Mouse (Mus musculus) embryo, embryonic 9.5 days (tissue): ENCODE measurements around the gene Col5a2.
"Not testable (repeated sequence)": the region's sequence is repeated elsewhere in the genome, so short reads cannot be mapped to it uniquely, and the experiment has no call there.

Source experiments
- DNase-seq: peaks from one replicate; pipeline ENCODE4 v3.0.0-alpha.2; 2017; ENCODE audit errors: extremely low spot score

Gene Col5a2

DNA sequence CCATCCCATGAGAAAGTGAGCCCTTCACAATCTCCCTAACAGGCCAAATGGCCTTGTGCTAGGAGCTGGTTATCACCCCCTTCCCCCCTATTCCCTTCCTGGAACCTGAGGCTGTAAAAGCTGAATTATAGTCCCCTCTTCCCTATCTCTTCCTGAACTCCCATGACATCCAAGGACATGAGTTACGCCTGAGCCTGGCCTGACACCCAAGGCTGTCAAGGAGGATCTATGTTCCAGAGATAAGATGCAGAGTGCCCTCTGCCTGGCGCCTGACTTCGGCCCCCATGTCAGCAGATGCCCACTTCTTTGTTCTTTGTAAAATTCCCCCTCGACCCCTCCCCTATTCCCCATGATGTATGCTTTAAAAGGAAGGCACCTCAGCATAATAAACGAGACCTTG, 73.9 kb downstream of the Col5a2 start:
- DNase-seq: not testable (repeated sequence)

DNA sequence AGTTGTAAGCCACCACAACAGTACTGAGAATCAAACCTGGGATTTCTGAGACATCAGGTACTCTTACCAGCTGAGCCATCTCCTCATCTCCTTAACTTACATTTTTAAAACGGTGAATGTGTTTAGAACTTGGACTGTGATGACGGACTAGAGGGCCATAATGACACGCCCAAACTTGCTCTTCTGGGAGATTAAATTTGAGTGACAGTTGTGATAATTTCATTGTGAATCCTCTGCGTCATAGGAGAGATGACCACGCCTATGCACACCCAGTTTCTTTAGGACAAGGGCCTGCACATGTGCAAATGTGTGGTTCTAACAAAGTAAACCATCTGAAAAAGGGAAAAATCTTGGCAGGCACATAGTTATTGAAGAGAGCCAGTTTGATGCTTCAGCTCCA, 79.2 kb downstream of the Col5a2 start:
- DNase-seq: no peak

DNA sequence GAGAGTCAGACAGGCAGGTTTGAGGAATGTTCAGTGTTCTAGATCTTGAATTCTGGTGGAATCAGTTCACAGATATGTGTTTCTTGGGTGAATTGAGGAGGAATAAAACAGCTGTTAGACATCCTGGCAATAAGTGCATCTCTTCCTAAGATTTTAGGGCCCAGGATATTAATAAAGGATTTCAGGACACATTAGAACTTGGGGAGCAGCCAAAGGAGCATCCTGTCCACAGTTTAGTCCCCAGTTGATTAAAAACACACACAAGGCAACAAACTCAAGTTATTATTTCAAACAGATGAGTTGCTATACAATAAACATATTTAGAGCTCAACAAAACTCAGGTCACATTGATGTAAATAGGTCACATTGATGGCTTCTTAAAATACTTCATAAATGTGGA, 82.5 kb downstream of the Col5a2 start:
- DNase-seq: no peak

DNA sequence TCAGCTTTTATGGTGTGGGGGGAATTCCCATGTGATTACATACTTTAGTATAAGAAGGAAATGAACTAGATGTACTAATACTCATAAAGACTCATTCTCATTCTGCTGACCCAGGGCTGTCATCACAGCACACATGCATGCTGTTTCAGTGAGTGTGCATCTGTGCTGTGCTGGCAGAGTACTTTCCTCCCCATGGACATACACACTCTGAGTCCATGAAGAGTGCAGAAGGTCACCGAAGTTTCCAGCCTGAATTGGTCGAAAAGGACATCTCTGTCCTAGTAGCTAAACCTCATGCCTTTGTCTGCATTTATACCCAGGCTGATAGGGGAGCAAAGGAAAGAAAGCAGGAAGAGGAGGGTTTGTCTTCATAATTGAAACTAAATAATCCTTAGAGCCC, 83.2 kb downstream of the Col5a2 start:
- no peak for DNase-seq

DNA sequence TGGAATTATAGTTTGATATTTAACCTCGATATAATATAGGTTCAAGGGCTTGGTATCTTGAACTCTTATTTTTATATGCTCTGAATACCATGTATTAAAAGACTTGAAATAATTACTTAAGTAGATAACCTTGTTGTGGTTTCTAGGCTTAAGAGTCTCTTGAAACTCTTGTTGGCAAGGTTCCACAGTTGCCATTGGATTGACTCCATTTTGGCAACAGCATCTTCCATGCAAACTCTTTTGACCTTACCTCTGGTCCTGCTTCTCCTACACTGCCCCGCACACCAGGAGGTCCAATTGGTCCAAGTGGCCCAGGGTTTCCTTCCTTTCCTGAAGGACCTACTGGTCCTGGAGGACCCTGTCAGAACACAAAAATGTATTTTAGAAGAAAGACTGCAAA, 121.2 kb downstream of the Col5a2 start:
- DNase-seq: no peak

DNA sequence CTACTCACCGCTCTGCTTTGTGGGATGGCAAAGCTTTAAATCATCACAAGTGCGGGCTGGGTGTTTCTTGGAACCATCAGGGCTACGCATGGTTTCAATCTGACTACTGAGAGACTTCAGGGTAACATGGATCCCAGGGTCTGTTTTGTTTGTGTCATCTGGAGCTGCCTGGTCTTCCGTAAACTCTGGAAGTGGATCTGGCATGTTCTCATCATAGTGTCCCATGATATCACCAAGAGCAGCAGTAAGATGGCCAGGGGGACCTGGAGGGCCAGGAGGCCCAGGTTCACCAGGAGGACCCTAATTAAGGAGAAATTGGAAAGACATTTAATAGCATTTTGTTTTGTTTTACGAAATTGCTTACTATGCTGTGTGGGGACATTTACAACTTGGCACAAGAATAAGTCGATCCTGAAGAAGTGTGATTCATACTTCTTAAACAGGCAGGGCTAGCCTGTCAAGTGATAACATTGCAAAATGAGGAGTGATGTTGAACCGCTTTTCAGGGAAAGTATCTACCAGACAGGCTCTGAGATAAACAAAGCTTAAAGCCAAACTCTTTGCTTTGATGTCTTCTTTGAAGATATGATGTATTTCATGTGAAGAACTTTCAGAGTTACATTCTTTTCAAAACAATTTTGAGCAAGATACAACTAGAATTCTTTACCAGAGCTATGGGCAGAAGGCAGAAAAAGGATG, 122.9 kb downstream of the Col5a2 start:
- peak; percentile 3 for DNase-seq

DNA sequence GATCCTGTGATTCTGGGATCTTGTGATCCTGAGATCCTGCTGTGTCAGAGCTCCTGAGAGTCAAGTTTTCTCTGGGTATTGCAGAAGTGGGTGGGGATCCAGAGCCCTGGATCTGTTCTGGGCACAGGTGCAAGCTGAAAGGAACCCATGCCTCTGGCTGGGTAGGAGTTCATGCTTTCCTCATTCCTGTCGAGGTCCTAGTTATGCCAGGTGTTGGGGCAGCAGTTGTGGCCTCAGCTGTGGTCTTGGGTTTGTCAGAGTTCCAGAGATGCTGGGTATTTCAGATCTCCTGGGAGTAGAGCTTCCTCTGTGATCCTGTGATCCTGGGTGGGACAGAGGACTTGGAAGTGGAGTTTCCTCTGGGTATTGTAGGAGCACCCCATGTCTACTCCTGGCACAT, 137.7 kb downstream of the Col5a2 start:
- no peak for DNase-seq

DNA sequence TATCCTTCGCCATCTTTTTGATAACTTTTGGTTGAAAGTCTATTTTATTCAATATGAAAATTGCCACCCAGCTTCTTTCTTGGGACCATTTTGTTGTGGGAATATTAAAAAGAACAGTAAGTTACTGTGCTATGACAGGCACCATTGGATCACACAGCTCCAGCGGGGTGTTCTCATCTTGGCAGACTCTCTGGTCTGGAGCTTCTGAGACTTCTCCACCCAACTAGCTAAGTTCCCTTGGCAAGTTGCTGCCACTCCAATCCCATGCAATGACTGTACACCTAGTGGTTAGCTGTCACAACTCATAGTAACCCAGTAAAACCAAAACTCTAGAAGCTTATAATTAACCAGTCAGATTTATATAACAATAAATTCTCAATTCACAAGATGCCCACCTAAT, 139.8 kb downstream of the Col5a2 start:
- DNase-seq: no peak

DNA sequence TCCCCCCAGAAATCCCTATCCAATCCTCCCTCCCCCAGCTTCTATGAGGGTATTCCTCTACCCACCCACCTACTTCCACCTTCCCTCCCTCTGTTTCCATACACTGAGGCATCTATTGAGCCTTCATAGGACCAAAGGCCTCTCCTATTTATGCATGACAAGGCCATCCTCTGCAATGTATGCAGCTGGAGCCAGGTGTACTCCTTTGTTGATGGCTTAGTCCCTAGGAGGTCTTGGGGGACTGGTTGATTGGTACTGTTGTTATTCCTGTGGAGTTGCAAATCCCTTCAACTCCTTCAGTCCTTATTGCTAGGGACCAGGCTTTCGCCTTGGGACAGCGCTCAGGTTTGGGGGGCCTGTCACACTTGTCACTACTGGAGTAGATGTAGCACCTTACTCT, 143.4 kb downstream of the Col5a2 start:
- no peak for DNase-seq

DNA sequence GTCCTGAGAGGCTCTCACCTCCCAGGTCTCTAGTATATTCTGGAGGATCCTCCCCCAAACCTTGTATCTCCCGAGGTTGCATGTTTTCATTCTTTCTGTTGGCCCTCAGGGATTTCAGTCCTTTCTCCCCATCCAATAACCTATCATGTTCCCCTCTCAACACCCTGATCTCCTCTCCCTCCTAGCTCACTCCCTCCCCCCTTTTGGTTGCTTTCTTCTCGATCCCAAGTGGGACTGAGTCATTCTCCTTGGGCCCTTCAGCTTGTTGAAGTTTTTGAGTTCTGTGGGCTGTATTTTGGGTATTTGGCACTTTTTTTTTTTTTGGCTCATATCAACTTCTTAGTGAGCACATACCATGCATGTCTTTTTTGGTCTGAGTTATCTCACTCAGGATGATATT, 143.9 kb downstream of the Col5a2 start:
- DNase-seq: no peak

DNA sequence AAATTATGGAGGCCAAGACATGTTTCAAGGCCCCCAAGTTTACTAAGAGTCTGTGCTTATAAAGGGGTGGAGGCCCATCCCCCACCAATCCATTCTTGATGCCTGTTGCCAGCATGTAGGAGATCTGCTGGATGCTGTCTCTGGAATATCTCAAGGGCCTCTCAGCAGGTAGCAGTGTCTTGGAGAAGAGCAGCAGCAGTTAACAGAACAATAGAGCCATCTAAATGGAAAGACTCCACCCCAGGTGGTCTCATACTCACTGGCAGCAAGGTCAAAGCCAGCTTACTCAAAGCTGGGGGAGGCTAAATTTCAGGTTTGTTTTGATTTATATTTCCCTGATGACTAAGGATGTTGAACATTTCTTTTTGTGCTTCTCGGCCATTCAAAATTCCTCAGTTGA, 145.1 kb downstream of the Col5a2 start:
- no peak for DNase-seq

DNA sequence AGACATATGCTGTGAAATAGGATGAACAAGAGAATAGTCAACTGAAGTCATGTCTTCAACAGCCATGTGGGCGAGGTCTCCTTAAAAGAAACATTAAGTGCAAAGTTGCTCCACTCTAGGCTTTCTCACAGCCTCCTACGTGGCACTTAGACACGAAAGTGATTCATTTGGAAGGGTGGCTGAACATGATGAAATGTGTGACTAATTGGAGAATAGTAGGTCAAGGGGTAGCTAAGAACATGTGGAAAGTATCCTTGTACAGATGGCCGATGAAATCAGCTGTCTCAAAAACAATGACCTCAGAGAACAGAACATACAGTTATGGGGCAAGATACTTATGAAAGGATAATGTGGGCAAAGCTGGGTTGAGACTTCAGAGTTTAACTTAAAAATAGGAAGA, 147.1 kb downstream of the Col5a2 start:
- no peak for DNase-seq

DNA sequence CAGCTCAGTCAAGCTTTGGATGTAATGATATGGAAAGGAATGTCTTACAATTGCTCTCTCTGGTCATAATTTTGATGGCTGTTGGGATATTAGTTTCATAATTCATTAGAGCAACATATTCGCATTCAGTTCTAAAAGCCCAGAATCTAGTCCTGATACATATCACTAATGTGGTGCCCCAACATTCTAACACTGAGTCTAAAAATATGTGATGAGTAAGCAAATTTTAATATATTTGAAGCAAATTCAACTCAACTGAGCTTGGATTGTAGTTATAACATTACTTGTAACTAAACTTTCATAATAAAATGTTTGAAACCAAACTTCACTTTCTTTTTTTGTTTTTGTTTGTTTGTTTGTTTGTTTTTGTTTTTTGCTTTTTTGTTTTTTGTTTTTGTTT, 173.9 kb downstream of the Col5a2 start:
- no peak for DNase-seq
